ENCODE assay signal across 19 mouse cellular contexts in genomic region chr19:10742565-10742964, GRCm38 (mm10). TPM values are rescaled to one million over a fixed set of nuclear protein-coding genes. Genes with fewer than 3 reads are reported as not detected.
"Had no signal": no experiment of that assay in that cellular context is flagged by ENCODE, and none has a peak within 500 bp of the region (broad histone marks: within the 10 kb centered on the region; RNA-seq: fewer than 3 reads in every experiment).

No protein-coding gene starts in this region.

- H3K9ac ChIP-seq: lung, embryonic 14.5 days; midbrain, embryonic 13.5 days; midbrain, embryonic 15.5 days; neural tube, embryonic 13.5 days; neural tube, embryonic 15.5 days had no signal

- H3K27ac ChIP-seq: macrophage; midbrain, embryonic 13.5 days; midbrain, embryonic 15.5 days; neural tube, embryonic 13.5 days; neural tube, embryonic 15.5 days had no signal

- H3K4me1 ChIP-seq: midbrain, embryonic 13.5 days; midbrain, embryonic 15.5 days; neural tube, embryonic 13.5 days; neural tube, embryonic 15.5 days had no signal

- H3K4me3 ChIP-seq: megakaryocyte, embryonic 14.5 days; midbrain, embryonic 13.5 days; midbrain, embryonic 15.5 days; neural tube, embryonic 13.5 days; neural tube, embryonic 15.5 days had no signal

- H3K36me3 ChIP-seq: midbrain, embryonic 13.5 days; midbrain, embryonic 15.5 days; neural tube, embryonic 13.5 days; neural tube, embryonic 15.5 days had no signal

- H3K27me3 ChIP-seq: midbrain, embryonic 13.5 days; midbrain, embryonic 15.5 days; neural tube, embryonic 13.5 days; neural tube, embryonic 15.5 days had no signal

- DNase-seq: lung, adult 18-20 months; lung, embryonic 14.5 days; lung, postnatal 14 days; lung, postnatal 36 days; retina, postnatal 1 day; right cerebral cortex, adult 18-20 months; right cerebral cortex, postnatal 25 days; right cerebral cortex, postnatal 4 days; spleen, adult 18-20 months; thymus, adult 18-20 months; thymus, postnatal 14 days had no signal

- ATAC-seq: midbrain, embryonic 13.5 days; midbrain, embryonic 15.5 days had no signal

- H3K9me3 ChIP-seq: megakaryocyte, embryonic 14.5 days; midbrain, embryonic 13.5 days; midbrain, embryonic 15.5 days; neural tube, embryonic 13.5 days; neural tube, embryonic 15.5 days had no signal

- H3K4me2 ChIP-seq: lung, embryonic 14.5 days; midbrain, embryonic 11.5 days; midbrain, embryonic 13.5 days; midbrain, embryonic 15.5 days; neural tube, embryonic 13.5 days; neural tube, embryonic 15.5 days had no signal

RNA-seq across cellular contexts. Expression of gene Cd5, which starts 3.8 kb away (rescaled TPM):
- total RNA-seq: megakaryocyte progenitor cell, adult 5-6 weeks had no signal
